Mouse (Mus musculus) thymus, postnatal 0 days (tissue): ENCODE data around the gene Ube2j1. TPM values are rescaled to one million over a fixed set of nuclear protein-coding genes. Genes with fewer than 3 reads are reported as not detected.

Experiments
- DNase-seq: peaks from one replicate; pipeline ENCODE4 v3.0.0-alpha.2; 2015; ENCODE audit warnings: low spot score
- polyA plus RNA-seq: library from polyadenylated mRNA; unstranded; fragments of >200 nt; fragmentation: Nextera tagmentation; extraction: Ambion mirVana; gene quantifications from 2 replicates; pipeline ENCODE4 v1.2.1, GENCODE M21; 2015

The Ube2j1 gene
- polyA plus RNA-seq, 1 experiment from 2014 or later: 38.1 TPM

- no peak for DNase-seq
Observed at GRCm38 (mm10) chr4:33070326-33070725, 39.1 kb downstream of the Ube2j1 start.

- DNase-seq: no peak
Observed at GRCm38 (mm10) chr4:33071337-33071736, 40.1 kb downstream of the Ube2j1 start.

- peak; percentile 94 for DNase-seq
Observed at GRCm38 (mm10) chr4:33072526-33073161, 41.4 kb downstream of the Ube2j1 start.

- no peak for DNase-seq
Observed at GRCm38 (mm10) chr4:33074406-33074805, 43.2 kb downstream of the Ube2j1 start.

GRCm38 (mm10) chr4:33074851-33075250, 43.6 kb downstream of the Ube2j1 start:
- DNase-seq: no peak

- no peak for DNase-seq
Observed at GRCm38 (mm10) chr4:33075776-33076524, 44.7 kb downstream of the Ube2j1 start.

- no peak for DNase-seq
Observed at GRCm38 (mm10) chr4:33077161-33077560, 45.9 kb downstream of the Ube2j1 start.

GRCm38 (mm10) chr4:33077724-33078123, 46.5 kb downstream of the Ube2j1 start:
- peak; percentile 78 for DNase-seq

GRCm38 (mm10) chr4:33078492-33078891, 47.3 kb downstream of the Ube2j1 start:
- no peak for DNase-seq

GRCm38 (mm10) chr4:33099118-33099694, 68.0 kb downstream of the Ube2j1 start:
- no peak for DNase-seq

Other genes starting within 250 kb of the Ube2j1 start
- 138 and 141 TPM in 2 replicates for gene Lyrm2, start 231.2 kb upstream of the Ube2j1 start, polyA plus RNA-seq
- gene Ankrd6, start 80.6 kb upstream of the Ube2j1 start, polyA plus RNA-seq: 10.1 and 12.8 TPM in 2 replicates
- gene Rragd, start 48.4 kb upstream of the Ube2j1 start, polyA plus RNA-seq: 10.1 and 12.5 TPM in 2 replicates
- 0.84 and 1.6 TPM in 2 replicates for gene Gabrr2, start 31.6 kb downstream of the Ube2j1 start, polyA plus RNA-seq
- 0.09 TPM in 1 of 2 replicates, not detected in the other for gene Gabrr1, start 101.1 kb downstream of the Ube2j1 start, polyA plus RNA-seq
- gene Pm20d2, start 158.3 kb downstream of the Ube2j1 start, polyA plus RNA-seq: 0.18 TPM in 1 of 2 replicates, not detected in the other
- 1.9 and 2.9 TPM in 2 replicates for gene Srsf12, start 177.6 kb downstream of the Ube2j1 start, polyA plus RNA-seq